15 mouse cellular contexts compared by ENCODE assay signal in genomic region chr11:49837717-49838407, GRCm38 (mm10). TPM values are rescaled to one million over a fixed set of nuclear protein-coding genes. Genes with fewer than 3 reads are reported as not detected.
DNase-seq lines count a peak whose midpoint lies in the region; ATAC-seq and TF ChIP-seq lines count a peak whose summit lies in the region.
"Had no signal": no experiment of that assay in that cellular context is flagged by ENCODE, and none has a peak within 500 bp of the region (broad histone marks: within the 10 kb centered on the region; RNA-seq: fewer than 3 reads in every experiment).

No protein-coding gene starts in this region.

- peak; percentile 67 for ATAC-seq in heart, embryonic 16.5 days (replicated peaks; ENCODE audit: extremely low read depth, insufficient read depth, low FRiP score)
- peak; percentile 63; the same call in 1 of the 2 replicates for ATAC-seq in hindbrain, postnatal 0 days
- no peak for ATAC-seq in monocyte, adult 5-6 weeks (replicated peaks; ENCODE audit: insufficient number of reproducible peaks, low FRiP score, low TSS enrichment, poor library complexity, severe bottlenecking)

- H3K4me1 ChIP-seq in heart, embryonic 16.5 days (ENCODE audit: control insufficient read depth, insufficient read depth, low read length), result peaks cover 6% of the 10 kb centered on the region
- no peaks in the 10 kb centered on the region for H3K4me1 ChIP-seq in hindbrain, postnatal 0 days (ENCODE audit: insufficient read depth, low read length)

- no peak for DNase-seq in heart, adult 11 months
- peak; percentile 68 for DNase-seq in CD4-positive, CD25-positive, alpha-beta regulatory T cell, adult 2 months (ENCODE audit: low read depth, low spot score)
- DNase-seq in hindbrain, postnatal 0 days (ENCODE audit: low spot score), result no peak
- DNase-seq in retina, embryonic 14.5 days (ENCODE audit: low spot score), result peak; percentile 10
- DNase-seq in adrenal gland, postnatal 25 days, result no peak
- DNase-seq in kidney, adult 9 months, result no peak
- DNase-seq: adrenal gland, postnatal 14 days; cerebellum, adult 8-10 months; gastrocnemius, postnatal 10 days; kidney, adult 2 months; lung, adult 2 months; right cerebral cortex, postnatal 14 days had no signal

- no peaks in the 10 kb centered on the region for H3K9me3 ChIP-seq in heart, embryonic 16.5 days (replicated peaks; ENCODE audit: control insufficient read depth, low read length)
- H3K9me3 ChIP-seq in hindbrain, postnatal 0 days (ENCODE audit: low read length), result no peaks in the 10 kb centered on the region
- H3K9me3 ChIP-seq: G1E had no signal

- peaks cover under 1% of the 10 kb centered on the region; the same call in 1 of the 2 replicates for H3K36me3 ChIP-seq in heart, embryonic 16.5 days (ENCODE audit: control insufficient read depth, insufficient read depth)
- H3K36me3 ChIP-seq in hindbrain, postnatal 0 days (ENCODE audit: insufficient read depth, low read length), result no peaks in the 10 kb centered on the region; the same call in 1 of the 2 replicates
- H3K36me3 ChIP-seq: G1E had no signal

- no peak overlapping the region; the same call in 1 of the 2 replicates for H3K27ac ChIP-seq in heart, embryonic 16.5 days (ENCODE audit: low read length)
- H3K27ac ChIP-seq in hindbrain, postnatal 0 days, result no peak overlapping the region

- H3K9ac ChIP-seq in heart, embryonic 16.5 days (ENCODE audit: low read length), result no peak overlapping the region
- H3K9ac ChIP-seq in hindbrain, postnatal 0 days (replicated peaks; ENCODE audit: low read length), result no peak overlapping the region

- H3K4me2 ChIP-seq in heart, embryonic 16.5 days (ENCODE audit: low read depth, low read length), result no peak overlapping the region
- H3K4me2 ChIP-seq in hindbrain, postnatal 0 days (ENCODE audit: low read depth, low read length), result no peak overlapping the region

- no peak for TF ChIP-seq CTCF in hindbrain, postnatal 0 days (IDR thresholded peaks at IDR 0.05; ENCODE audit: low read depth)

- no peaks in the 10 kb centered on the region for H3K27me3 ChIP-seq in heart, embryonic 16.5 days (ENCODE audit: control insufficient read depth, insufficient read depth, low read length)
- no peaks in the 10 kb centered on the region for H3K27me3 ChIP-seq in hindbrain, postnatal 0 days (ENCODE audit: insufficient read depth, low read length)

- WGBS in heart, embryonic 16.5 days, result 43% methylated on average over 13 of the region's 13 CpGs
- WGBS in hindbrain, postnatal 0 days, result 29% methylated on average over 13 of the region's 13 CpGs

- H3K4me3 ChIP-seq in heart, embryonic 16.5 days (ENCODE audit: low read length), result no peak overlapping the region
- no peak overlapping the region for H3K4me3 ChIP-seq in hindbrain, postnatal 0 days (ENCODE audit: low read length)

RNA-seq across cellular contexts. Expression of gene Mapk9, which starts 8.7 kb away (rescaled TPM):
- polyA plus RNA-seq in heart, embryonic 16.5 days (2015; fragmentation: Nextera tagmentation; extraction: Ambion mirVana), result 34.8 and 36.5 TPM in 2 replicates
- total RNA-seq in hindbrain, postnatal 0 days (2014; rRNA removed), result 124 and 127 TPM in 2 replicates
- polyA plus RNA-seq in hindbrain, postnatal 0 days (2015; fragmentation: Nextera tagmentation; extraction: Ambion mirVana), result 66.4 and 70.4 TPM in 2 replicates
- 43.4 to 49.7 TPM (median 45.7 TPM) in 3 replicates for total RNA-seq in monocyte, adult 5-6 weeks (2017)
- 65.6 and 76.5 TPM in 2 replicates for total RNA-seq in adrenal gland, postnatal 25 days (2021)

RNA-seq across cellular contexts. Expression of gene Gfpt2, which starts 43.9 kb away (rescaled TPM):
- 10.4 and 13.1 TPM in 2 replicates for polyA plus RNA-seq in heart, embryonic 16.5 days (2015; fragmentation: Nextera tagmentation; extraction: Ambion mirVana)
- 2.5 and 3.8 TPM in 2 replicates for total RNA-seq in hindbrain, postnatal 0 days (2014; rRNA removed)
- 5.0 and 5.4 TPM in 2 replicates for polyA plus RNA-seq in hindbrain, postnatal 0 days (2015; fragmentation: Nextera tagmentation; extraction: Ambion mirVana)
- 0.19 to 1.8 TPM (median 0.49 TPM) in 3 replicates for total RNA-seq in monocyte, adult 5-6 weeks (2017)
- total RNA-seq in adrenal gland, postnatal 25 days (2021), result 2.8 and 2.9 TPM in 2 replicates
- polyA plus RNA-seq: G1E had no signal

Comparison
In these comparisons a context has a peak if more than half of its experiments do, and no peak if none do; other contexts are left out.
1. DNase-seq: peak in CD4-positive, CD25-positive, alpha-beta regulatory T cell, adult 2 months (single experiment) and retina, embryonic 14.5 days (single experiment); none in heart, adult 11 months (single experiment), hindbrain, postnatal 0 days (single experiment), adrenal gland, postnatal 25 days (single experiment) and kidney, adult 9 months (single experiment).